Mouse (Mus musculus): ENCODE measurements at regions not wholly inside any gene's neighbourhood (a gene's known extent, or its start where the extent isn't known, plus 50 kb on each side); places are given as distances from the start of the nearest gene placed in this dataset.
A peak's percentile ranks its signal among the peaks of the same experiment; 100 is the strongest.

DNA sequence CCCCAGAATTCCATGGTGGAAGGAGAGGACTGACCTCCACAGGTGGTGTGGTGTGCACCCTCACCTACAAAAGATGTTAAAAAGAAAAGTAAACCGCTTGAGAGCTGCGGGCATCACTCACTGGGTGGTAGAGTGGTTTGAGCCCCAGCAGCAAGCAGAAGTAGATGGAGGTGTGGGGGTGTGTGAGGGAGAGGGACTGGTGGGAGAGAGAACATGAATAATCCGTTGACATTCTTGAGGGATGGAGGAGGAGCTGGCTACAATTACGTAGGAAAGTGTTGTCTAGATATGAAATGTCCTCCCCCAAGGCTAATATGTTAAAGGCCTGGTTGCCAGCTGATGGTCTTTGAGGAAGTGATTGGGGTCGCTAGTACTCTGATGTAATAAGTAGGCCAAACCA is 123.2 kb upstream of the Foxn2 start:
- H3K27me3 ChIP-seq (ENCODE audit: insufficient read depth, low read length): no peaks in the 10 kb centered on the region
- H3K27ac ChIP-seq: no peak overlapping the region
- H3K4me3 ChIP-seq (replicated peaks; ENCODE audit: low read depth, low read length): no peak overlapping the region
- 71% methylated on average over 5 of the region's 5 CpGs for WGBS
- no peak overlapping the region for H3K4me2 ChIP-seq (ENCODE audit: low read length)
- no peak for TF ChIP-seq CTCF (IDR thresholded peaks at IDR 0.05; ENCODE audit: low read depth)
- no peaks in the 10 kb centered on the region; the same call in 1 of the 2 replicates for H3K4me1 ChIP-seq (replicated peaks; ENCODE audit: insufficient read depth, low read length)
- DNase-seq (ENCODE audit: low spot score) (no peak), ATAC-seq (replicated peaks; ENCODE audit: low FRiP score, low read depth) (no peak)
- no peaks in the 10 kb centered on the region for H3K9me3 ChIP-seq (replicated peaks; ENCODE audit: low read length)
- H3K36me3 ChIP-seq (ENCODE audit: insufficient read depth, low read length): no peaks in the 10 kb centered on the region
- no peak overlapping the region for H3K9ac ChIP-seq (ENCODE audit: low read depth, low read length)

GRCm38 (mm10) chr17:88317806-88318205 is 122.7 kb upstream of the Foxn2 start:
- Histone ChIP-seq H3K27me3 (ENCODE audit: insufficient read depth, low read length) (no peaks in the 10 kb centered on the region), H3K27ac (no peak overlapping the region), H3K4me1 (replicated peaks; ENCODE audit: insufficient read depth, low read length) (no peaks in the 10 kb centered on the region; the same call in 1 of the 2 replicates), H3K9me3 (replicated peaks; ENCODE audit: low read length) (no peaks in the 10 kb centered on the region), H3K4me3 (replicated peaks; ENCODE audit: low read depth, low read length) (no peak overlapping the region), H3K36me3 (ENCODE audit: insufficient read depth, low read length) (no peaks in the 10 kb centered on the region), H3K4me2 (ENCODE audit: low read length) (no peak overlapping the region), H3K9ac (ENCODE audit: low read depth, low read length) (no peak overlapping the region)
- TF ChIP-seq CTCF (IDR thresholded peaks at IDR 0.05; ENCODE audit: low read depth): no peak
- 78% methylated on average over 7 of the region's 7 CpGs for whole genome bisulfite sequencing
- DNase-seq (ENCODE audit: low spot score): no peak
- ATAC-seq (replicated peaks; ENCODE audit: low FRiP score, low read depth): no peak; the same call in 1 of the 2 replicates

GRCm38 (mm10) chr17:88318207-88318791 is 122.2 kb upstream of the Foxn2 start:
- Histone ChIP-seq H3K36me3 (ENCODE audit: insufficient read depth, low read length) (no peaks in the 10 kb centered on the region), H3K4me3 (replicated peaks; ENCODE audit: low read depth, low read length) (no peak overlapping the region), H3K9me3 (replicated peaks; ENCODE audit: low read length) (no peaks in the 10 kb centered on the region), H3K4me2 (ENCODE audit: low read length) (no peak overlapping the region), H3K9ac (ENCODE audit: low read depth, low read length) (no peak overlapping the region), H3K27ac (no peak overlapping the region), H3K4me1 (replicated peaks; ENCODE audit: insufficient read depth, low read length) (no peaks in the 10 kb centered on the region; the same call in 1 of the 2 replicates), H3K27me3 (ENCODE audit: insufficient read depth, low read length) (no peaks in the 10 kb centered on the region)
- WGBS: 23% methylated on average over 16 of the region's 16 CpGs
- DNase-seq (ENCODE audit: low spot score): peak; percentile 73
- TF ChIP-seq CTCF (IDR thresholded peaks at IDR 0.05; ENCODE audit: low read depth): no peak
- peak; percentile 84 for ATAC-seq (replicated peaks; ENCODE audit: low FRiP score, low read depth)

DNA sequence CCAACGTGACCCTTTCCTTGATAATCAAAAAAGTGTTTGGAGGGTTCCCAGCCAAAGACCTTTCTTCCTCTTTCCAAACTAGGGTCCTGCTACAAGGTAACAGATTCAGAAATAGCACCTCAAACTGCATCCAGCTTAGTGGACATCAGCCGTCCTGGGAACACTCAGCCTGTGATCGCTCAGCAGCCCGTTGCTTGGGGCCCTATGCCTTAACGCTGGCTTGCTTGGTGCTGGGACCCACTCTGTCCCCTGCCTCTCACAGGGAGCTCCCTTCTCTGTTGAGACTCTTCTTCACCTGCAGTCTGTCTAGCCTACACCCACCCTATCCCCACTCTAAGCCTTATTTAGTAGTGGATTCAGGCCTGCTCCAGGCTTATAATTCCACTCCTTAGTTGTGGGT is 121.6 kb upstream of the Foxn2 start:
- no peaks in the 10 kb centered on the region for H3K36me3 ChIP-seq (ENCODE audit: insufficient read depth, low read length)
- no peak for TF ChIP-seq CTCF (IDR thresholded peaks at IDR 0.05; ENCODE audit: low read depth)
- no peaks in the 10 kb centered on the region for H3K27me3 ChIP-seq (ENCODE audit: insufficient read depth, low read length)
- no peak for DNase-seq (ENCODE audit: low spot score)
- 58% methylated on average over 5 of the region's 5 CpGs for WGBS
- no peak overlapping the region for H3K9ac ChIP-seq (ENCODE audit: low read depth, low read length)
- H3K4me1 ChIP-seq (replicated peaks; ENCODE audit: insufficient read depth, low read length): no peaks in the 10 kb centered on the region; the same call in 1 of the 2 replicates
- no peak overlapping the region for H3K4me2 ChIP-seq (ENCODE audit: low read length)
- H3K4me3 ChIP-seq (replicated peaks; ENCODE audit: low read depth, low read length): no peak overlapping the region
- H3K9me3 ChIP-seq (replicated peaks; ENCODE audit: low read length): no peaks in the 10 kb centered on the region
- ATAC-seq (replicated peaks; ENCODE audit: low FRiP score, low read depth): no peak
- H3K27ac ChIP-seq: no peak overlapping the region

DNA sequence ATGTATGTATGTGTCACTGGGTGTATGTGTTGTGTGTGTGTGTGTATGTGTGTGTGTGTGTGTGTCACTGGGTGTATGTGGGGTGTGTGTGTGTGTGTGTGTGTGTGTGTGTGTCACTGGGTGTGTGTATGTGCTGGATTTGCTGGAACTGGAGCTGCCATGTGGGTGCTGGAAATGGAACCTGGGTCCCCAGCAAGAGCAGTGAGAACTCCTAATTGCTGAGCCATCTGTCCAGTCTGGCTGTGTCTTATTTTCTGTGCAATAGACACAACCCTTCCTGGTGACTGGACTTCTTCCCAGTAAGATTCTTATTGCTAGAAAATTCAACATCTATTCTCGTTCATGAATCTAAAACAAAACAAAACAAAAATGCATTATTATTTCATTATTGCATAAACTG is 119.8 kb upstream of the Foxn2 start:
- H3K4me3 ChIP-seq (replicated peaks; ENCODE audit: low read depth, low read length): no peak overlapping the region
- H3K9me3 ChIP-seq (replicated peaks; ENCODE audit: low read length): no peaks in the 10 kb centered on the region
- no peaks in the 10 kb centered on the region for H3K36me3 ChIP-seq (ENCODE audit: insufficient read depth, low read length)
- H3K4me2 ChIP-seq (ENCODE audit: low read length): no peak overlapping the region
- DNase-seq (ENCODE audit: low spot score) (no peak), ATAC-seq (replicated peaks; ENCODE audit: low FRiP score, low read depth) (no peak)
- H3K27ac ChIP-seq: no peak overlapping the region
- peaks cover under 1% of the 10 kb centered on the region; the same call in 1 of the 2 replicates for H3K4me1 ChIP-seq (replicated peaks; ENCODE audit: insufficient read depth, low read length)
- H3K9ac ChIP-seq (ENCODE audit: low read depth, low read length): no peak overlapping the region
- no peak for TF ChIP-seq CTCF (IDR thresholded peaks at IDR 0.05; ENCODE audit: low read depth)
- 63% methylated on average over 1 of the region's 1 CpGs for WGBS
- no peaks in the 10 kb centered on the region for H3K27me3 ChIP-seq (ENCODE audit: insufficient read depth, low read length)

- WGBS: 51% methylated on average over 14 of the region's 14 CpGs
- TF ChIP-seq CTCF (IDR thresholded peaks at IDR 0.05; ENCODE audit: low read depth): no peak
- H3K4me2 ChIP-seq (ENCODE audit: low read length): no peak overlapping the region
- H3K4me3 ChIP-seq (replicated peaks; ENCODE audit: low read depth, low read length): no peak overlapping the region
- 0 out of 2 replicates have a peak, but pooled peaks cover 2% of the 10 kb centered on the region for H3K4me1 ChIP-seq (replicated peaks; ENCODE audit: insufficient read depth, low read length)
- H3K9ac ChIP-seq (ENCODE audit: low read depth, low read length): no peak overlapping the region
- H3K36me3 ChIP-seq (ENCODE audit: insufficient read depth, low read length): no peaks in the 10 kb centered on the region
- no peaks in the 10 kb centered on the region for H3K27me3 ChIP-seq (ENCODE audit: insufficient read depth, low read length)
- no peaks in the 10 kb centered on the region for H3K9me3 ChIP-seq (replicated peaks; ENCODE audit: low read length)
- ATAC-seq (replicated peaks; ENCODE audit: low FRiP score, low read depth): no peak; the same call in 1 of the 2 replicates
- H3K27ac ChIP-seq: 0 out of 2 replicates have a peak overlapping the region, but pooled peaks have one; percentile 48
- DNase-seq (ENCODE audit: low spot score): no peak
These were observed 115.1 kb upstream of the Foxn2 start for GRCm38 (mm10) chr17:88325326-88325909.

Data from kidney, postnatal 0 days (tissue).